Mouse (Mus musculus) cortical plate, adult 2 months (tissue): ENCODE measurements around the gene Ggn.

ENCODE experiments used
- CTCF ChIP-seq: fragments of 200-500 bp; IDR thresholded peaks from 2 replicates; pipeline ENCODE4 v1.5.1; 2011; ENCODE audit warnings: mild to moderate bottlenecking, control low read depth, low read length; ENCODE audit not compliant: insufficient read depth; ENCODE audit errors: extremely low read depth
- POLR2A ChIP-seq: fragments of 200-500 bp; IDR thresholded peaks from 2 replicates; pipeline ENCODE4 v1.6.1; 2011; ENCODE audit warnings: mild to moderate bottlenecking, low read length, control low read depth; ENCODE audit not compliant: insufficient read depth; ENCODE audit errors: extremely low read depth

- no peak for TF ChIP-seq CTCF
- TF ChIP-seq POLR2A = no peak
These were observed 9.3 kb downstream of the Ggn start for GRCm38 (mm10) chr7:29179323-29179722.
